Mouse (Mus musculus) limb, embryonic 14.5 days (tissue): ENCODE measurements around the gene Smg9. TPM values are rescaled to one million over a fixed set of nuclear protein-coding genes. Genes with fewer than 3 reads are reported as not detected.

Source experiments
- ATAC-seq: fragments of 200-750 bp; cut with Nextera tagmentation; 2 replicates; pipeline ENCODE4 v1.8.0; 2017; ENCODE audit warnings: low read depth, moderate number of reproducible peaks, moderate TSS enrichment; ENCODE audit not compliant: low FRiP score
- DNase-seq: peaks from one replicate; pipeline ENCODE4 v3.0.0-alpha.2; 2015; ENCODE audit warnings: low spot score
- H3K27ac ChIP-seq: fragments of 300-500 bp; sonication (generic); replicated peaks from 2 replicates; pipeline ENCODE4 v1.5.1; 2014; ENCODE audit warnings: low read depth, mild to moderate bottlenecking, low read length, moderate library complexity, mixed read lengths
- H3K27me3 ChIP-seq: fragments of 300-500 bp; sonication (generic); 2 replicates; pipeline ENCODE4 v1.6.1; 2014; ENCODE audit warnings: low read length, mixed read lengths; ENCODE audit not compliant: control insufficient read depth, insufficient read depth
- H3K36me3 ChIP-seq: fragments of 300-500 bp; sonication (generic); 2 replicates; pipeline ENCODE4 v1.6.1; 2014; ENCODE audit warnings: mild to moderate bottlenecking, low read length, moderate library complexity, mixed read lengths; ENCODE audit not compliant: control insufficient read depth, insufficient read depth
- H3K4me1 ChIP-seq: fragments of 300-500 bp; sonication (generic); 2 replicates; pipeline ENCODE4 v1.6.1; 2014; ENCODE audit warnings: antibody characterized with exemption, low read length, mixed read lengths; ENCODE audit not compliant: control insufficient read depth, insufficient read depth
- H3K4me2 ChIP-seq: fragments of 300-500 bp; sonication (generic); replicated peaks from 2 replicates; pipeline ENCODE4 v1.6.1; 2014; ENCODE audit warnings: low read depth, mild to moderate bottlenecking, low read length, moderate library complexity; ENCODE audit not compliant: severe bottlenecking
- H3K4me3 ChIP-seq: fragments of 300-500 bp; sonication (generic); replicated peaks from 2 replicates; pipeline ENCODE4 v1.5.1; 2014; ENCODE audit warnings: low read length
- H3K9ac ChIP-seq: fragments of 300-500 bp; sonication (generic); 2 replicates; pipeline ENCODE4 v1.6.1; 2014; ENCODE audit warnings: mild to moderate bottlenecking, low read depth, low read length, moderate library complexity; ENCODE audit not compliant: severe bottlenecking
- H3K9me3 ChIP-seq: fragments of 300-500 bp; sonication (generic); 2 replicates; pipeline ENCODE4 v1.6.1; 2016; ENCODE audit warnings: low read length; ENCODE audit not compliant: control insufficient read depth
- POLR2A ChIP-seq: fragments of 200-500 bp; IDR thresholded peaks from 2 replicates; pipeline ENCODE4 v1.8.0; 2012; ENCODE audit warnings: inconsistent platforms, mild to moderate bottlenecking, moderate library complexity, borderline replicate concordance; ENCODE audit not compliant: insufficient read depth, insufficient read length; ENCODE audit errors: extremely low read depth
- WGBS: fragments of 180-500 bp; shearing (Covaris S2); extraction: QIAGEN DNeasy Blood & Tissue Kit; methylation state at CpG from one replicate; pipeline ENCODE4 v1.1.7; 2014; 5-methylcytosine and 5-hydroxymethylcytosine counted together
- polyA plus RNA-seq, 2 experiments: library from polyadenylated mRNA; depleted of rRNA in 1 of 2; stranded (reverse) in 1 of 2; unstranded in 1 of 2; fragments of >200 nt; fragmentation: Nextera tagmentation in 1 of 2; extraction: Ambion mirVana in 1 of 2; gene quantifications; 2 replicates each; pipeline versions ENCODE4 v1.2.1 to v1.2.3; 2012 to 2014

The Smg9 gene
- polyA plus RNA-seq, 2 experiments, result 23.2 to 44.3 TPM

DNA sequence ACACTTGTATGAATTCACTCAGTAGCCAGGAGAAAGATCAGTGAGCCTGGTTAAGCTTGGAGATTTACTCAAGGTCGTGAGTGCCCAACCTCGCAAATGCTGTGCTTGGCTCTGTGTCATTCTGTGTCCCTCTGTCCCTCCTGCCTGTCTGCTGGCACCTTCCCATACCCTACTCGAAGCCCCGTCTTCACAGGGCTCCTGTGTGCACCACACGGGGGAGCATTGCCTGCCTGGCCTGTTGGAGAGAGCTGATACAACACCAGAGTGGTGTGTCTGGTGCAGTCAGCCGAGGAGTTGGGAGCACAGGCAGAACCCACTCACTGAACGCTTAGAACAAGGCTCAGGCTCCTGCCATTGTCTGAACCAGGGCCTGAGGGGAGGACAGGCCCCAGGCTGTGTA is 22.2 kb downstream of the Smg9 start:
- WGBS, result 86% methylated on average over 7 of the region's 7 CpGs
- Histone ChIP-seq H3K27ac (no peak overlapping the region), H3K36me3 (peaks cover 40% of the 10 kb centered on the region), H3K27me3 (no peaks in the 10 kb centered on the region), H3K4me1 (no peaks in the 10 kb centered on the region), H3K9me3 (no peaks in the 10 kb centered on the region), H3K4me3 (no peak overlapping the region), H3K9ac (no peak overlapping the region), H3K4me2 (no peak overlapping the region)
- DNase-seq (no peak), ATAC-seq (no peak)
- no peak for TF ChIP-seq POLR2A

DNA sequence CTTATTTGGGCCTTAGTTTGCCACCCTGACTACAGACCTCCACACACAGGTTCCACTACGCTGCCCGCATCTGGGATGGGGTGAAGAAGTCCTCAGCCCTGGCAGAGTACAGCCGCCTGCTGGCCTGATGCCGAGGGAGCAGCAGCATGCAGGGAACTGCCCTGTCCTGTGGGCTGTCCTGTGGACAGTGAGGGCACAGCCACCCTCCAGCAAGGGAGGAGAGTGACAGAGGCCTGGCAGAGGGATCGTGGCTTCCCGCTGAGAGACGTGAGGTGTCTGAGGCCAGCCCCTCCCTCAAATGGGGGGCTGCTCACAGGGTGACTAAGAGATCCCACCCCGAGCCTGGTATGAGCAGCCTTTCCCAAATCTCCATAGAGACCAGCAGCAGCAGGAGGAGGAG is 22.8 kb downstream of the Smg9 start:
- DNase-seq (no peak), ATAC-seq (no peak)
- H3K4me1 ChIP-seq, result no peaks in the 10 kb centered on the region
- no peak overlapping the region for H3K9ac ChIP-seq
- WGBS, result 77% methylated on average over 8 of the region's 8 CpGs
- no peaks in the 10 kb centered on the region for H3K27me3 ChIP-seq
- H3K4me3 ChIP-seq, result no peak overlapping the region
- H3K36me3 ChIP-seq, result peaks cover 38% of the 10 kb centered on the region
- no peak for TF ChIP-seq POLR2A
- H3K9me3 ChIP-seq, result no peaks in the 10 kb centered on the region
- H3K27ac ChIP-seq, result no peak overlapping the region
- no peak overlapping the region for H3K4me2 ChIP-seq

DNA sequence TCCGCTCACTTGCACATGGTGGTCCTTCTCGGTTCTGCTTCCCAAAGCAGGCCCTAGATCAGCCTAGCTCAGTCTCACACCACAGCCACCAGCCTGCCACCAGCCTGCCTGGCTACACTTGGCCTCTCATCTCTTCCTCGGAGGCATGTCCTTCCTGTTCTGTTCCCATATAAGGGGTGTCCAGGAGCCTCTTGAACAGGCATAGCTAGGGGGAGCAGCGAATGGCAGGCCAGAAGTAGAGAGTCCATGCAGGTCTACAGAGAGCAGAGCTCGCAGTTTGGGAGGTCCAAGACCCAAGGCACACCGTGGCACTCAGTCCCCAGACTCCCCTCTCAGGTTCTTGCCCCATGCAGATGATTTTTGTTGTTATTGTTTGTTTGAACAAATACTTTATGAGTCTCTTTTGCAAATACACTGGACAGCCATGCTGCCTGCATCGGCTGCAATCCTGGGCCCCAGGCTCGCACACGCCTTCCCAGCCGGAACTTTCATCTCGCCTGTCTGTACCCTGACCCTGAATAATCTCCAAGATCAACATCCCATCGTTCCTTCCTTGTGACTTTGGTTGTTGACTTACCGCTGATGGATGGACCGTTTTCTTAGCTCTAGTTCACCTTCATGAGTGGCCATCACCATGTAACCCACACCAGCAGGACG is 23.8 kb downstream of the Smg9 start:
- no peak for TF ChIP-seq POLR2A
- no peaks in the 10 kb centered on the region for H3K4me1 ChIP-seq
- 87% methylated on average over 15 of the region's 15 CpGs for WGBS
- ATAC-seq (no peak), DNase-seq (no peak)
- H3K9ac ChIP-seq, result no peak overlapping the region
- no peaks in the 10 kb centered on the region for H3K9me3 ChIP-seq
- no peak overlapping the region for H3K4me3 ChIP-seq
- H3K27ac ChIP-seq, result no peak overlapping the region
- peaks cover 38% of the 10 kb centered on the region for H3K36me3 ChIP-seq
- no peak overlapping the region for H3K4me2 ChIP-seq
- no peaks in the 10 kb centered on the region for H3K27me3 ChIP-seq

DNA sequence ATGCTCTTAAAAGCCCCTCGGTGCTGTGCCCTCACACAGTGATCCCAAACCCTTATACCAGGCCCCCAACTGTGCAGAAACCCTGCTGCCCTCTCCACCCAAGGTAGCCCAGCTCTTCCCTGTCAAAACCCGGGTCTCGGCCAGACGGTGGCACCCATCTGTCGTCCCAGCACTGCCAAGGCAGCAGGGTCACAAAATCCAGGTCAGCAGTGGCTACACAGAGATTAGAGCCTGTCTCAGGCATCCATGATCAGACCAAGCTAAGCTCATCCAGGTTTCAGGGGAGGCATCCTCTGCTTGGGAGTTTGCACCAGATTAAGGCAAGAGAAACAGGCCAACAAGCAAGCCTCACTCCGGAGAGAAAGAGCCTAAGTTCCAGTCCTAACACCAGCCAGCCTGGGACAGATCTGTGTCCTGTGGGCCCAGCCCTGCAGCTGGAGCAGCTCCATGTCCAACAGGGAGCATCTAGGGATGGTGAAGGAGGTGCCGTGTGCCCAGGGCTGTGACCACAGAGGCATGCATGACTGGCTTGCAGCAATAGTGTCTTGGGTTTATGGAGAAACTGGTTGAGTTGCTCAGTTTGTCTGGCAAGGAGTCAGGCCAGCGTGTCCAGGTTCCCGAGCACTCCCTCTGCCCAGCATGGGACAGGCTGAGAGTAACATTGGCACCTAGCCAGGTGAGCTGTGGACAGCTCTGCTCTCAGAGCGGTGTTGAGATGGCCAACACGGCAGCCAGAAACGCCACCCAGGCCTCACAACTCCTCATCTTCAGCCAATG is 24.7 kb downstream of the Smg9 start:
- H3K4me1 ChIP-seq, result no peaks in the 10 kb centered on the region
- H3K4me2 ChIP-seq, result no peak overlapping the region
- H3K4me3 ChIP-seq, result no peak overlapping the region
- H3K36me3 ChIP-seq, result peaks cover 38% of the 10 kb centered on the region
- H3K9ac ChIP-seq, result no peak overlapping the region
- no peaks in the 10 kb centered on the region for H3K27me3 ChIP-seq
- DNase-seq, result no peak
- WGBS, result 77% methylated on average over 12 of the region's 12 CpGs
- no peak for ATAC-seq
- no peaks in the 10 kb centered on the region for H3K9me3 ChIP-seq
- no peak for TF ChIP-seq POLR2A
- no peak overlapping the region for H3K27ac ChIP-seq

DNA sequence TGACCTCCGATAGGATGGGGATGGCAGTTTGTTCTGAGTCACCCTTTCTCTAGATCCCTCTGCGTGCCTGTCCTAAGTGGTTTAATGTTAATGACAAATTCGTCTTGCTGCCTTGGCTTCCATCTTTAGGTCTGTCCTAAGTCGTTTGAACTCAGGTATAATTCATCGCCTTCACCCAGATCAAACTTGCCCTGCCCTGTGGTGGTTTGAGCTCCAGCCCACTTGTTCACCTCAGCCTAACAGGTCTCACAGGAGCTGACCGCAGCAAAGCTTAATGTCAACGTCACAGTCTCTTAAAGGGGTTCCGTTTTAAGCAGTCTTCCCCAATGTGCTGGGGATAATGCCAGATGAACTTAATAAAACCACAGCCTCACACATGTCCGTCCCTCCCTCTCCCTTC is 26.5 kb downstream of the Smg9 start:
- H3K9me3 ChIP-seq, result no peaks in the 10 kb centered on the region

More for the DNA sequence above, 26.5 kb downstream of the Smg9 start:
- peaks cover 28% of the 10 kb centered on the region for H3K36me3 ChIP-seq
- ATAC-seq, result no peak
- 63% methylated on average over 9 of the region's 9 CpGs for WGBS
- no peak for TF ChIP-seq POLR2A
- H3K9ac ChIP-seq, result no peak overlapping the region
- H3K4me1 ChIP-seq, result no peaks in the 10 kb centered on the region
- DNase-seq, result no peak
- no peak overlapping the region for H3K4me2 ChIP-seq
- H3K27ac ChIP-seq, result no peak overlapping the region
- H3K27me3 ChIP-seq, result no peaks in the 10 kb centered on the region
- H3K4me3 ChIP-seq, result no peak overlapping the region
